8 mouse cellular contexts compared by ENCODE assay signal in the genomic region with DNA sequence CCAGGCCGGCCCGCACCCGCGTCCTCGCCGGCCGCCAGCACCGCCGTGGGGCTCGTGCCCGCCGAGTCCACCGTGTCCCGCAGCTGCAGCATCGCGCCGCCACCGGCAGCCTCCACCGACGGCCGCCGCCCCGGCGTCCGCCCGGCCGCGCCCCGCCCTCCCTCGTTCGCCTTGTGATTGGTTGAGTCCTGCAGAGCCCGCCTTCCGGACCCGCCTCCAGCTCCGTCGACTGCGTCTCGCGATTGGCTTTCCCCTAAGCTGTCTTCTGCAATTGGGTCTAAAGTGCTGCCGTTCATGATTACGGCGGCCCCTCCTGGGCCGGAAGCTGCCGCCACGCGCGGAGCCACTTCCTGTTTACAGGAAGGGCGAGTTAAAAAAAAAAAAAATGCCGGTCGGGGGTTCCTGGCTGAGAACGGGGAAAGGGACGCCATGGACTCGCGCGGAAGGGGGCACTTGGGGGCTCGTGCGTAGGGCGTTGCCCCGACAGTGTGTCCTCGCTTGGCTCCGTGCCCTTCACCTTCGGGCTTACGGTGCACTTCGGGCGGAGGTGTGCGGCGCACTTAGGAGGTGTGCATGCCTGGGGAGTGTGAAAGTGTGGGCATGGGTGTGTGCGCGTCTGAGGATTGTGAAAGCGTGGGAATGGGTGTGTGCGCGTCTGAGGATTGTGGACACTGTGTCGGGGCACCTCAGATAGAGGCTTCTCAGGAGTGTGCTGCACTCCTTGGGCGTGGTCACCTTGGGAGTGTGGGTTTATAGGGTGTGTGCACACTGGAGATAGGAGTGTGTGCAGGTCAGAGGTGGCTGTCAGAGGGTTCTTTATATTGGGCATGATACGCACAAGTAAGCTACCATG. TPM values are rescaled to one million over a fixed set of nuclear protein-coding genes. Genes with fewer than 3 reads are reported as not detected.
DNase-seq lines count a peak whose midpoint lies in the region; ATAC-seq and TF ChIP-seq lines count a peak whose summit lies in the region.

TSS of gene Tprgl (minus strand) at position 129 of the 853 bp plus-strand sequence.

- TF ChIP-seq CTCF in bone marrow macrophage, adult 2 months (IDR thresholded peaks at IDR 0.05; ENCODE audit: low read depth, low read length): no peak
- no peak for TF ChIP-seq CTCF in embryonic fibroblast, embryonic 13.5 days (IDR thresholded peaks at IDR 0.05; ENCODE audit: borderline replicate concordance, insufficient read depth, low read length)

- H3K36me3 ChIP-seq in kidney, embryonic 14.5 days (ENCODE audit: control insufficient read depth, insufficient read depth, low read length): peaks cover 32% of the 10 kb centered on the region
- H3K36me3 ChIP-seq in limb, embryonic 15.5 days: peaks cover 33% of the 10 kb centered on the region

- H3K27ac ChIP-seq in bone marrow macrophage, adult 2 months (ENCODE audit: insufficient read depth, low read depth, low read length): peak within 1 kb of the TSS; percentile 38
- peak within 1 kb of the TSS; percentile 8; the same call in 1 of the 2 replicates for H3K27ac ChIP-seq in embryonic fibroblast, embryonic 13.5 days (ENCODE audit: insufficient read depth, low read length)
- peak within 1 kb of the TSS; percentile 67; the same call in 1 of the 2 replicates for H3K27ac ChIP-seq in kidney, embryonic 14.5 days (ENCODE audit: low read depth, low read length)
- H3K27ac ChIP-seq in limb, embryonic 15.5 days: peak within 1 kb of the TSS; percentile 79

- no peak; the same call in 1 of the 2 replicates for TF ChIP-seq POLR2A in bone marrow macrophage, adult 2 months (IDR thresholded peaks at IDR 0.05; ENCODE audit: borderline replicate concordance, low read depth, low read length)
- TF ChIP-seq POLR2A in embryonic fibroblast, embryonic 13.5 days (IDR thresholded peaks at IDR 0.05; ENCODE audit: low read depth, low read length): peak; percentile 79

- peak within 1 kb of the TSS; percentile 96 for H3K4me3 ChIP-seq in bone marrow macrophage, adult 2 months (ENCODE audit: insufficient read depth, low read length)
- H3K4me3 ChIP-seq in embryonic fibroblast, embryonic 13.5 days (ENCODE audit: insufficient read depth, low read length): peak within 1 kb of the TSS; percentile 96
- H3K4me3 ChIP-seq in kidney, embryonic 14.5 days (ENCODE audit: low read length): peak within 1 kb of the TSS; percentile 93
- H3K4me3 ChIP-seq in limb, embryonic 15.5 days: peak within 1 kb of the TSS; percentile 96

- WGBS in kidney, embryonic 14.5 days: 1% methylated on average over 75 of the region's 75 CpGs
- under 1% methylated on average over 75 of the region's 75 CpGs for WGBS in limb, embryonic 15.5 days

- H3K9me3 ChIP-seq in kidney, embryonic 14.5 days (ENCODE audit: control insufficient read depth, low read length): no peaks in the 10 kb centered on the region
- no peaks in the 10 kb centered on the region for H3K9me3 ChIP-seq in limb, embryonic 15.5 days

- peak within 1 kb of the TSS; percentile 84 for H3K9ac ChIP-seq in kidney, embryonic 14.5 days (ENCODE audit: low read depth, low read length)
- peak within 1 kb of the TSS; percentile 67 for H3K9ac ChIP-seq in limb, embryonic 15.5 days

- no peaks in the 10 kb centered on the region for H3K27me3 ChIP-seq in kidney, embryonic 14.5 days (ENCODE audit: control insufficient read depth, insufficient read depth, low read length)
- H3K27me3 ChIP-seq in limb, embryonic 15.5 days: no peaks in the 10 kb centered on the region

- peak within 1 kb of the TSS; percentile 81 for H3K4me2 ChIP-seq in kidney, embryonic 14.5 days (replicated peaks; ENCODE audit: low read depth, low read length)
- peak within 1 kb of the TSS; percentile 86 for H3K4me2 ChIP-seq in limb, embryonic 15.5 days

- ATAC-seq in kidney, embryonic 14.5 days (ENCODE audit: low FRiP score, low TSS enrichment): peak; percentile 96
- ATAC-seq in limb, embryonic 15.5 days (ENCODE audit: insufficient number of reproducible peaks, low FRiP score, low TSS enrichment, low read depth): peak; percentile 95

- peak; percentile 97 for DNase-seq in A20 (ENCODE audit: low read depth, low spot score)
- peak; percentile 96 to 97 for DNase-seq in heart, adult 9 months (ENCODE audit: low spot score in 2 of 2)
- peak; percentile 87 to 94 for DNase-seq in monocyte, adult 2 months (ENCODE audit: low read depth in 1 of 2, low spot score in 2 of 2)
- DNase-seq in spleen, postnatal 36 days (ENCODE audit: low spot score in 2 of 2): peak; percentile 96 to 97

- peaks cover 5% of the 10 kb centered on the region; the same call in 1 of the 2 replicates for H3K4me1 ChIP-seq in bone marrow macrophage, adult 2 months (ENCODE audit: control insufficient read depth, insufficient read depth, low read length)
- H3K4me1 ChIP-seq in embryonic fibroblast, embryonic 13.5 days (ENCODE audit: control insufficient read depth, insufficient read depth, low read length): peaks cover 3% of the 10 kb centered on the region; the same call in 1 of the 2 replicates
- peaks cover 12% of the 10 kb centered on the region for H3K4me1 ChIP-seq in kidney, embryonic 14.5 days (ENCODE audit: control insufficient read depth, insufficient read depth, low read length)
- peaks cover 23% of the 10 kb centered on the region for H3K4me1 ChIP-seq in limb, embryonic 15.5 days

RNA-seq across cellular contexts. Expression of gene Tprgl, which starts in this region (rescaled TPM):
- 117 and 127 TPM in 2 replicates for polyA plus RNA-seq in bone marrow macrophage, adult 2 months (2012; ENCODE audit: insufficient read depth, insufficient read length, missing spikeins)
- polyA plus RNA-seq in embryonic fibroblast, embryonic 13.5 days (2011; ENCODE audit: insufficient read length, low read depth, missing spikeins): 85.8 and 86.3 TPM in 2 replicates
- polyA plus RNA-seq in kidney, embryonic 14.5 days (2014; fragmentation: Nextera tagmentation; extraction: Ambion mirVana): 98.2 and 124 TPM in 2 replicates
- polyA plus RNA-seq in limb, embryonic 15.5 days (2015; fragmentation: Nextera tagmentation; extraction: Ambion mirVana): 149 and 157 TPM in 2 replicates

Comparison
In these comparisons a context has a peak if more than half of its experiments do, and no peak if none do; other contexts are left out.
1. Peak in every context shown above with its lines: DNase-seq, ATAC-seq, H3K4me3 ChIP-seq and H3K27ac ChIP-seq.
2. H3K27ac ChIP-seq: peak in every context shown above with its lines; median percentile 79 in limb, embryonic 15.5 days; 67 in kidney, embryonic 14.5 days; 38 in bone marrow macrophage, adult 2 months; 8 in embryonic fibroblast, embryonic 13.5 days.